Mouse (Mus musculus): ENCODE results near the gene Ankrd55. TPM values are rescaled to one million over a fixed set of nuclear protein-coding genes. Genes with fewer than 3 reads are reported as not detected.

Ankrd55 gene
- polyA plus RNA-seq, 1 experiment: 0.10 TPM

- WGBS: 67% methylated on average over 8 of the region's 8 CpGs
- DNase-seq (ENCODE audit: low read depth, low spot score): no peak
Measured at GRCm38 (mm10) chr13:112340205-112340604, 52.0 kb downstream of the Ankrd55 start.

GRCm38 (mm10) chr13:112340761-112341160 lies 52.5 kb downstream of the Ankrd55 start:
- no peak for DNase-seq (ENCODE audit: low read depth, low spot score)
- 62% methylated on average over 6 of the region's 6 CpGs for WGBS

GRCm38 (mm10) chr13:112342971-112343627 lies 54.8 kb downstream of the Ankrd55 start:
- WGBS: 42% methylated on average over 5 of the region's 5 CpGs

GRCm38 (mm10) chr13:112343628-112344009 lies 55.4 kb downstream of the Ankrd55 start:
- DNase-seq (ENCODE audit: low read depth, low spot score): no peak
- 79% methylated on average over 5 of the region's 5 CpGs for WGBS

More at GRCm38 (mm10) chr13:112342971-112343627, 54.8 kb downstream of the Ankrd55 start:
- no peak for DNase-seq (ENCODE audit: low read depth, low spot score)

- no peak for DNase-seq (ENCODE audit: low read depth, low spot score)
- 81% methylated on average over 8 of the region's 8 CpGs for WGBS
Measured at GRCm38 (mm10) chr13:112344270-112344864, 56.1 kb downstream of the Ankrd55 start.

- 26% methylated on average over 2 of the region's 2 CpGs for WGBS
Measured at GRCm38 (mm10) chr13:112345542-112345941, 57.3 kb downstream of the Ankrd55 start.

GRCm38 (mm10) chr13:112346031-112346430 lies 57.8 kb downstream of the Ankrd55 start:
- WGBS: 81% methylated on average over 11 of the region's 11 CpGs
- DNase-seq (ENCODE audit: low read depth, low spot score): no peak

More at GRCm38 (mm10) chr13:112345542-112345941, 57.3 kb downstream of the Ankrd55 start:
- DNase-seq (ENCODE audit: low read depth, low spot score): no peak

- WGBS: 50% methylated on average over 7 of the region's 7 CpGs
Measured at GRCm38 (mm10) chr13:112346659-112347142, 58.5 kb downstream of the Ankrd55 start.

GRCm38 (mm10) chr13:112348250-112348649 lies 60.0 kb downstream of the Ankrd55 start:
- WGBS: 97% methylated on average over 1 of the region's 1 CpGs

More at GRCm38 (mm10) chr13:112346659-112347142, 58.5 kb downstream of the Ankrd55 start:
- no peak for DNase-seq (ENCODE audit: low read depth, low spot score)

GRCm38 (mm10) chr13:112348896-112349484 lies 60.7 kb downstream of the Ankrd55 start:
- DNase-seq (ENCODE audit: low read depth, low spot score): no peak
- 85% methylated on average over 14 of the region's 14 CpGs for WGBS

More at GRCm38 (mm10) chr13:112348250-112348649, 60.0 kb downstream of the Ankrd55 start:
- no peak for DNase-seq (ENCODE audit: low read depth, low spot score)

- DNase-seq (ENCODE audit: low read depth, low spot score): no peak
Measured at GRCm38 (mm10) chr13:112349500-112349899, 61.2 kb downstream of the Ankrd55 start.

GRCm38 (mm10) chr13:112351943-112352342 lies 63.7 kb downstream of the Ankrd55 start:
- 51% methylated on average over 8 of the region's 8 CpGs for WGBS
- no peak for DNase-seq (ENCODE audit: low read depth, low spot score)

More at GRCm38 (mm10) chr13:112349500-112349899, 61.2 kb downstream of the Ankrd55 start:
- WGBS: 89% methylated on average over 7 of the region's 7 CpGs

GRCm38 (mm10) chr13:112354109-112354867 lies 66.0 kb downstream of the Ankrd55 start:
- no peak for DNase-seq (ENCODE audit: low read depth, low spot score)
- WGBS: 51% methylated on average over 6 of the region's 6 CpGs

- 75% methylated on average over 10 of the region's 10 CpGs for WGBS
- no peak for DNase-seq (ENCODE audit: low read depth, low spot score)
Measured at GRCm38 (mm10) chr13:112354958-112355357, 66.7 kb downstream of the Ankrd55 start.

GRCm38 (mm10) chr13:112355794-112356486 lies 67.7 kb downstream of the Ankrd55 start:
- WGBS: 89% methylated on average over 20 of the region's 20 CpGs
- DNase-seq (ENCODE audit: low read depth, low spot score): no peak

GRCm38 (mm10) chr13:112361575-112361974 lies 73.3 kb downstream of the Ankrd55 start:
- DNase-seq (ENCODE audit: low read depth, low spot score): no peak
- WGBS: 76% methylated on average over 4 of the region's 4 CpGs

GRCm38 (mm10) chr13:112363218-112363617 lies 75.0 kb downstream of the Ankrd55 start:
- WGBS: 71% methylated on average over 10 of the region's 10 CpGs
- DNase-seq (ENCODE audit: low read depth, low spot score): no peak

- 96% methylated on average over 3 of the region's 3 CpGs for WGBS
- DNase-seq (ENCODE audit: low read depth, low spot score): no peak
Measured at GRCm38 (mm10) chr13:112363746-112364145, 75.5 kb downstream of the Ankrd55 start.

- WGBS: 89% methylated on average over 5 of the region's 5 CpGs
- no peak for DNase-seq (ENCODE audit: low read depth, low spot score)
Measured at GRCm38 (mm10) chr13:112364698-112365097, 76.4 kb downstream of the Ankrd55 start.
